Mouse (Mus musculus): ENCODE measurements at regions not wholly inside any gene's neighbourhood (a gene's known extent, or its start where the extent isn't known, plus 50 kb on each side); places are given as distances from the start of the nearest gene placed in this dataset.

DNA sequence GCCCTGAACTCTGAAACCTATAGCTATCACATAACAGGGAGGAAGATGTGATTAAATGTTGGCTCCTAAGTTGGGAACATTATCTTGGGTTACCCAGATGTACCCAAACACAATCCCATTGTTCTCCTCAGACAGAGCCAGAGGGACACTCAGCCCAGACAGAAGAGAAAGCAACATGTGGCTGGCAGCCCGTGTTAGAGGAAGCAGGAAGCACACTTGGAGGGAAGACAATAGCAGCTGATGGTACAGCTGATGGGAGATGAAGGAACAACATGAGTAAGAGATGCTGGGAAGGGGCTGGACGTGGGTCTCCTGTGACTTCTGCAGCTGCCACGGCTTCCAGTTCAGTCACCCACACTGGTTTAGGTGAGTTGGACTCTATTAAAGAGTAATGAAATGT lies 224.2 kb upstream of the Jun start:
- Histone ChIP-seq H3K9me3 (replicated peaks) (no peaks in the 10 kb centered on the region), H3K4me2 (no peak overlapping the region), H3K9ac (no peak overlapping the region), H3K36me3 (ENCODE audit: poor library complexity, severe bottlenecking) (no peaks in the 10 kb centered on the region), H3K27ac (no peak overlapping the region), H3K4me3 (no peak overlapping the region), H3K4me1 (peaks cover 13% of the 10 kb centered on the region), H3K27me3 (0 out of 2 replicates have a peak, but pooled peaks cover 4% of the 10 kb centered on the region)
- ATAC-seq, result no peak
- 77% methylated on average over 3 of the region's 3 CpGs for WGBS

DNA sequence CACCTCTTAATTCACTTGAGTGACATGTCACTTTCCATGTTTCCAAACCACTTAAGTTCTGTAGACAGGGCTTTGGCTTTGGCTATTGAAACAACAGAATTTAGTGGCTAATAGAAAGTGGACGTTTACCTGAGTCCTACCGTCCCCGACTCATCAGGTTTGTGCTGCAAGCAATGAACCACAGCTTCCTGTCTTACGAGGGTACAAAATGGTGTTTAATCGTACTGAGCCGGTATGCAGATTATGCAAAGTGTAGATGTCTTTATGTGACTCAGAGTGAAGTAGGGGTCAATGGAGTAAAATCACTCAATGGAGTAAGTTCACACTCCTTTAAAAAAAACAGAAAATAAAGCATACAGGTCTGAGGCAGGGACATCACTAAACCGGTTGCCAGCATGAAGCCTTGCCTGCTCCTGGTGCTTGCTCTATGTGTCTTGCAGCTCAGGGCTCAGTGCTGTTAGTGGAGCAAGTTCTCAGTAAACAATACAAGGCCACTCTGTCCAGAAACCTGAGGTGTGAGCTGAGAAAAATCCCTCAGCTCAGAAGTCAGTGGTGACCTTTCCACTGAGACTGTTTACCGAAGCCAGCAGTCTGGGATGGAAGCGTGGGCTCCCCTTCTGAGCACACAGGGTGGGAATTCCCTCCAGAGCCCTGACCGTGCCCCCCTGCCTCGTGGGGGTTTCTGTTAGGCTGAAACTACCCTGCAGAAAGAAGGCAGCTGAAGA lies 226.1 kb upstream of the Jun start:
- H3K36me3 ChIP-seq (ENCODE audit: poor library complexity, severe bottlenecking), result no peaks in the 10 kb centered on the region
- H3K4me1 ChIP-seq, result peaks cover 13% of the 10 kb centered on the region
- WGBS, result 43% methylated on average over 11 of the region's 11 CpGs
- H3K9ac ChIP-seq, result 0 out of 2 replicates have a peak overlapping the region, but pooled peaks have one; percentile 14
- no peak overlapping the region for H3K4me2 ChIP-seq
- H3K27me3 ChIP-seq, result 0 out of 2 replicates have a peak, but pooled peaks cover 4% of the 10 kb centered on the region
- H3K27ac ChIP-seq, result no peak overlapping the region
- ATAC-seq, result peak; percentile 33
- no peaks in the 10 kb centered on the region for H3K9me3 ChIP-seq (replicated peaks)
- H3K4me3 ChIP-seq, result no peak overlapping the region

DNA sequence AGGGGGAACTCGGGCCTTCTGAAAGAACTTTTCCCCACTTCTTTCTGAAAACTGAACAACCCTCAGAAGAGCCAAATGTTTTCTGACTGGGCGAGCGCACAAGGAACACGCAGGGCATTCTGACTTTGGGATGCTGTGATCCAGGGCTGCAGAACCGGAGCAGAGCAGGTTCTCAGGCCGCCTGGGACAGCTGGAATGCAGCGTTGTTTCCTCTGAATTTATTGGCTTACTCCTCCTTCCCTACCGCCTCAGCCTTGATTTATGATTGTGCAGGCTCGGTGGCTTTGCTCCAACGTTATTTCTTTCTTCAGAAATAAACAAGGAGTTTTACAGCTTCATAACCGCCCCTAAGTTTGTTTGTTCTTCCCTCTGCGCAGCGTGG lies 226.7 kb upstream of the Jun start:
- no peak for ATAC-seq
- Histone ChIP-seq H3K27ac (no peak overlapping the region), H3K9ac (0 out of 2 replicates have a peak overlapping the region, but pooled peaks have one; percentile 14), H3K4me3 (no peak overlapping the region), H3K36me3 (ENCODE audit: poor library complexity, severe bottlenecking) (no peaks in the 10 kb centered on the region), H3K27me3 (0 out of 2 replicates have a peak, but pooled peaks cover 4% of the 10 kb centered on the region), H3K9me3 (replicated peaks) (no peaks in the 10 kb centered on the region), H3K4me2 (no peak overlapping the region), H3K4me1 (peaks cover 13% of the 10 kb centered on the region)
- 56% methylated on average over 13 of the region's 13 CpGs for WGBS

DNA sequence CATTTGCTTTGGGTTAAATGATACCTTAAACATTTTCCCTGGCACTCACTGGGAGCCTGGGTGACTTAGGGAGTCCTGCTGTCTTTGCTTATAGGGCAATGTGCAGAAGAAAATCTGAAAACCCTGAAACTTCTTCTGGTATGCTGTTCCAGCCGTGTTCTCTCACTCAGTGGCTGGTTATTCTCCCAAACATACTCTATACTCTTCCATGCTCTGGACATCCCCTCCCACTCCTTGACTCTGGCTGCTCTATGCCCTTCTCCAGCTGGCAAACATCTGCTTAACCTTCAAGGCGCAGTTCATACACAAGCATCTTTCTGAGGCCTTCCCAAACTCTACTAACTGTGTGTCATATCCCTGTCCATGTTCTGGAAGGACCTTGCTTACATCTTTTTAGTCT lies 227.2 kb upstream of the Jun start:
- WGBS, result 79% methylated on average over 2 of the region's 2 CpGs
- no peak overlapping the region for H3K4me2 ChIP-seq
- peaks cover 13% of the 10 kb centered on the region for H3K4me1 ChIP-seq
- no peak overlapping the region for H3K27ac ChIP-seq
- H3K36me3 ChIP-seq (ENCODE audit: poor library complexity, severe bottlenecking), result no peaks in the 10 kb centered on the region
- ATAC-seq, result no peak
- H3K4me3 ChIP-seq, result no peak overlapping the region
- 0 out of 2 replicates have a peak, but pooled peaks cover 4% of the 10 kb centered on the region for H3K27me3 ChIP-seq
- no peak overlapping the region for H3K9ac ChIP-seq
- no peaks in the 10 kb centered on the region for H3K9me3 ChIP-seq (replicated peaks)

- Histone ChIP-seq H3K4me1 (peaks cover 13% of the 10 kb centered on the region), H3K9me3 (replicated peaks) (no peaks in the 10 kb centered on the region), H3K36me3 (ENCODE audit: poor library complexity, severe bottlenecking) (no peaks in the 10 kb centered on the region), H3K27me3 (0 out of 2 replicates have a peak, but pooled peaks cover 4% of the 10 kb centered on the region), H3K27ac (no peak overlapping the region), H3K4me2 (no peak overlapping the region), H3K4me3 (no peak overlapping the region), H3K9ac (no peak overlapping the region)
- ATAC-seq, result no peak
- 55% methylated on average over 3 of the region's 3 CpGs for WGBS
Measured at GRCm38 (mm10) chr4:95282083-95282482, 230.1 kb upstream of the Jun start.

DNA sequence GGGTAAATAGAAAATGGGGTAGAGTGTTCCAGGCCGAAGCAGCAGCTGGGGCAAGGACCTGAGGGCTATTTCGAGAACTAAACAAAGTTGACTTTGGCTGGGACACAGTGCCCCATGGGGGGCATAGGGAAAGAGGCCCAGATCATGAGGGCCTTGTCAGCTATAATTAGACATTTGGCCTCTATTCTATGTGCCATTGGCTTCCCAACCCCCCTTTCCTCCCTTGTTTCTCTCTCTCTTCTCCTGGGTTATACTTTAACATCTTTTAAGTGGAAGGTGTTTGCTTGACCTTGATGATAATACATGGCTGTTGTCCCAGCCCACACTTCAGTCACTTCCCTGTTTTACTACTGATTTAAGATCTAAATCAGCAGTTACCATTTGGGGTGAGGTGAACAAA lies 231.8 kb upstream of the Jun start:
- Histone ChIP-seq H3K4me2 (no peak overlapping the region), H3K4me3 (no peak overlapping the region), H3K9me3 (replicated peaks) (no peaks in the 10 kb centered on the region), H3K36me3 (ENCODE audit: poor library complexity, severe bottlenecking) (no peaks in the 10 kb centered on the region), H3K9ac (no peak overlapping the region), H3K27me3 (0 out of 2 replicates have a peak, but pooled peaks cover 4% of the 10 kb centered on the region), H3K4me1 (peaks cover 1% of the 10 kb centered on the region), H3K27ac (no peak overlapping the region)
- 81% methylated on average over 2 of the region's 2 CpGs for WGBS
- ATAC-seq, result no peak

DNA sequence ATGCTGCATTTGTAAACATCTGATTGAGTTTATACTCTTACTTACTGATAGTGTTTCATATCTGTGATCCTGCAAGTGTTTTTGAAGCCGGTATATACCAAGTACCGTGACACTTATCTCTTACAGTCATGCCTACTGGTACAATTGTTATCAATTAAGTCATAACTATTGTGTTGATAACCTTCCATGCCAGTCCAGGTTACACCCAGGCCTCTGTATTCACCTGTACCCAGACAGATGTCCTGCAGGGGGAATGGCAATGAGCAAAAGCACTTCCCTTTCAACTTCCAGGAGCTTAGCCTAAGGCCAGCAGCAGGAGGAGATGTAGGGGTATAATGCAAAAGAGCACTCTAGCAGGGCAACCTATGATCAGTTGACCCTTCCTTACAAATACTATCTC lies 232.2 kb upstream of the Jun start:
- no peak overlapping the region for H3K27ac ChIP-seq
- 98% methylated on average over 2 of the region's 2 CpGs for WGBS
- H3K4me3 ChIP-seq, result no peak overlapping the region
- no peaks in the 10 kb centered on the region for H3K9me3 ChIP-seq (replicated peaks)
- H3K4me1 ChIP-seq, result no peaks in the 10 kb centered on the region
- H3K9ac ChIP-seq, result no peak overlapping the region
- no peaks in the 10 kb centered on the region for H3K36me3 ChIP-seq (ENCODE audit: poor library complexity, severe bottlenecking)
- no peak for ATAC-seq
- H3K27me3 ChIP-seq, result 0 out of 2 replicates have a peak, but pooled peaks cover 4% of the 10 kb centered on the region
- H3K4me2 ChIP-seq, result no peak overlapping the region

- H3K36me3 ChIP-seq (ENCODE audit: poor library complexity, severe bottlenecking), result no peaks in the 10 kb centered on the region
- H3K27me3 ChIP-seq, result 0 out of 2 replicates have a peak, but pooled peaks cover 2% of the 10 kb centered on the region
- H3K27ac ChIP-seq, result no peak overlapping the region
- H3K4me3 ChIP-seq, result no peak overlapping the region
- ATAC-seq, result no peak
- no peaks in the 10 kb centered on the region for H3K9me3 ChIP-seq (replicated peaks)
- WGBS, result 92% methylated on average over 1 of the region's 1 CpGs
- H3K9ac ChIP-seq, result no peak overlapping the region
- H3K4me2 ChIP-seq, result no peak overlapping the region
- H3K4me1 ChIP-seq, result no peaks in the 10 kb centered on the region
Measured at GRCm38 (mm10) chr4:95284696-95285095, 232.7 kb upstream of the Jun start.

DNA sequence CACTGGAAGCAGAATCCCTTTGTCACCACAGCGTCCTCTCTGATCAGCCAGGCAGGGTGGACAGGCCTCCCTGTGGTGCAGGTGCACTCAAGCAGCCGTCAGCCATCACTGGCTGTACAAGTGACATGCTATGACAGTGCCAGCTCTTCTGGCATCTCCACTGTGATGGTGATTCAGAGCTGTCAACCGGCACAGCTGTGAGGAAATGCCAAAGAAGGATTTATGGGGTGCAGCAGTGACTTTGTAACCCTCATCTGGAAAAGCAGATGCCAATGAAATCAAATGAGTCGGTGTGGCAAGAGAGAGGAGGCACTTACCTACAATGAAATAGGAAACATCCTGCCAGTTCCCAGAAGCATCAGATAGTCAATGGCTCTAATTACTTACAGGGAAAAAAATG lies 238.3 kb upstream of the Jun start:
- H3K4me2 ChIP-seq, result no peak overlapping the region
- H3K9me3 ChIP-seq (replicated peaks), result no peaks in the 10 kb centered on the region
- no peak overlapping the region for H3K27ac ChIP-seq
- H3K4me3 ChIP-seq, result no peak overlapping the region
- 71% methylated on average over 4 of the region's 4 CpGs for WGBS
- H3K4me1 ChIP-seq, result no peaks in the 10 kb centered on the region
- H3K27me3 ChIP-seq, result no peaks in the 10 kb centered on the region
- H3K36me3 ChIP-seq (ENCODE audit: poor library complexity, severe bottlenecking), result no peaks in the 10 kb centered on the region
- H3K9ac ChIP-seq, result no peak overlapping the region
- ATAC-seq, result no peak

DNA sequence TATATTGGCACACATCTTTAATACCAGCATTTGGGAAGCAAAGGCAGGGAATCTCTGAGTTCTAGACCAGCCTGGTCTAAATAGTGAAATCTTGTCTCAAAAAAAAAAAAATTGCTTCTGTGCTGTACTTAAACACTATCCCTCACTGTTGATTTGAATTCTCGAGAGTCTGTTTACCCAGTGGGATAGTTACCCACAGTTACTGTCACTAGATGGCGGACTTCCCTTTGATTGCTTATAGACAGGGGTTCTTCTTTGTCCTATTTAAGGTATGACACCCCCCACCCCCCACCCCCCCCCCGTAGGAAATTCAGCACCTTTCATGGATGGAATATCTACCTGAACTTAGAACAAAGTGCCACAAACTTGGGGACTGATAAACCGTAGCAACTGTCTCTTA lies 242.1 kb upstream of the Jun start:
- Histone ChIP-seq H3K9me3 (replicated peaks) (no peaks in the 10 kb centered on the region), H3K4me2 (no peak overlapping the region), H3K27me3 (no peaks in the 10 kb centered on the region), H3K4me1 (no peaks in the 10 kb centered on the region), H3K4me3 (no peak overlapping the region), H3K27ac (no peak overlapping the region), H3K9ac (no peak overlapping the region), H3K36me3 (ENCODE audit: poor library complexity, severe bottlenecking) (no peaks in the 10 kb centered on the region)
- 61% methylated on average over 4 of the region's 4 CpGs for WGBS
- no peak for ATAC-seq

- 100% methylated on average over 2 of the region's 2 CpGs for WGBS
- Histone ChIP-seq H3K36me3 (ENCODE audit: poor library complexity, severe bottlenecking) (no peaks in the 10 kb centered on the region), H3K9ac (no peak overlapping the region), H3K4me2 (no peak overlapping the region), H3K9me3 (replicated peaks) (no peaks in the 10 kb centered on the region), H3K4me1 (peaks cover 11% of the 10 kb centered on the region), H3K4me3 (no peak overlapping the region), H3K27ac (no peak overlapping the region), H3K27me3 (no peaks in the 10 kb centered on the region)
- ATAC-seq, result no peak
Measured at GRCm38 (mm10) chr4:95301907-95302306, 249.9 kb upstream of the Jun start.

DNA sequence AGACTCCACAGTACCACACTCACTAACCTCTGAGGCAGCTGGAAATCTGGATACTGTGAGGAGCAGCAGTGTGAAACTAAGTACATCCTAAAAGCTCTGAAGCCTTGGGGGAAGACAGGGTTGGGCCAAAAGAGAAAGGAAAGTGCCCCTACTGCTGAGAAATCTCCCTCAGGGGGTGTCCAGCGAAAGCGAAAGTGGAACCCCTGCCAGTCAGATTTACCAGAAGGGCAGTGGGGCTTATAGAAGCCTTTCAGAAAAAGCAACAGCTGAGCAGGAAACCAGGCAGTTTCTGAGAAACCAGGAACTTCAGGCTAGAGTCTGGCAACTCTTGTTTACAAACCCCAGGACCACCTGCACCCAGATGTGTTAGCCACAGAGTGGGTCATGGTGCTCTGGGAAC lies 251.3 kb upstream of the Jun start:
- Histone ChIP-seq H3K9ac (no peak overlapping the region), H3K27ac (no peak overlapping the region), H3K4me1 (peaks cover 11% of the 10 kb centered on the region), H3K4me3 (no peak overlapping the region), H3K27me3 (no peaks in the 10 kb centered on the region), H3K4me2 (no peak overlapping the region), H3K9me3 (replicated peaks) (no peaks in the 10 kb centered on the region), H3K36me3 (ENCODE audit: poor library complexity, severe bottlenecking) (no peaks in the 10 kb centered on the region)
- 21% methylated on average over 2 of the region's 2 CpGs for WGBS
- ATAC-seq, result no peak

- Histone ChIP-seq H3K9ac (no peak overlapping the region), H3K27ac (no peak overlapping the region), H3K4me2 (no peak overlapping the region), H3K4me1 (peaks cover 11% of the 10 kb centered on the region), H3K9me3 (replicated peaks) (no peaks in the 10 kb centered on the region), H3K36me3 (ENCODE audit: poor library complexity, severe bottlenecking) (no peaks in the 10 kb centered on the region), H3K27me3 (no peaks in the 10 kb centered on the region), H3K4me3 (no peak overlapping the region)
- no peak for ATAC-seq
- 80% methylated on average over 1 of the region's 1 CpGs for WGBS
Measured at GRCm38 (mm10) chr4:95304006-95304405, 252.0 kb upstream of the Jun start.

Data from forebrain, embryonic 13.5 days (tissue).